Mouse (Mus musculus): ENCODE results near the gene Tnfrsf12a.

The Tnfrsf12a gene

GRCm38 (mm10) chr17:23675564-23676281 lies 1.5 kb downstream of the Tnfrsf12a start:
- Histone ChIP-seq H3K4me1 (replicated peaks; ENCODE audit: low read depth, low read length) (peaks cover 88% of the 10 kb centered on the region), H3K9me3 (ENCODE audit: low read length) (no peaks in the 10 kb centered on the region), H3K4me3 (replicated peaks; ENCODE audit: low read length) (peak overlapping the region; percentile 89), H3K27me3 (ENCODE audit: insufficient read depth, low read length) (peaks cover 40% of the 10 kb centered on the region), H3K36me3 (ENCODE audit: insufficient read depth, low read length) (peaks cover 22% of the 10 kb centered on the region)
- 0 out of 2 replicates have a peak, but pooled peaks have one; percentile 4 for TF ChIP-seq CTCF (conservative IDR thresholded peaks at IDR 0.05; ENCODE audit: low read length)
- no peak for TF ChIP-seq NANOG (IDR thresholded peaks at IDR 0.05; ENCODE audit: borderline replicate concordance, low read length)

DNA sequence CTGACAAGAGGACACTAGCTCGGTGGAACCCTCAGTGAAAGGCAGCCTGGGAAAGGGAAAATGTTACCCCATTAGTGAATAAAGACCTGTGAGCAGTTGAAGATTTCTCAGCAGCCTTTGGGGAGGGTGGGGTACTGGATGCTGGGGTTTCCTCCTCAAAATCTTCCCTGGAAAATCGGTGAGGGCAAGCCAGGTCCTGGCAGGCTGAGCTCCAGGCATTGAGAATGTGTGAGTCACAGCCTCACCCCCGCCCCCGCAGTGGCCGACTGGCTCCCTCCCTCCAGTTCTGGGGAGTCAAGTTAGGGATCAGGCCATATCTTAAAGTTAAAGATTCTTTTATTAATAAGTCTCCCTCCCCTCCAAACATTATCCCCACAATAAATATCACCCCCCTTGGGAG lies 2.1 kb downstream of the Tnfrsf12a start:
- no peak for TF ChIP-seq CTCF (conservative IDR thresholded peaks at IDR 0.05; ENCODE audit: low read length)
- no peak for TF ChIP-seq POU5F1 (IDR thresholded peaks at IDR 0.05; ENCODE audit: borderline replicate concordance, low read length)
- TF ChIP-seq NANOG (IDR thresholded peaks at IDR 0.05; ENCODE audit: borderline replicate concordance, low read length) = no peak
- Histone ChIP-seq H3K9me3 (ENCODE audit: low read length) (no peaks in the 10 kb centered on the region), H3K4me3 (replicated peaks; ENCODE audit: low read length) (peak overlapping the region; percentile 89), H3K36me3 (ENCODE audit: insufficient read depth, low read length) (peaks cover 27% of the 10 kb centered on the region), H3K4me1 (replicated peaks; ENCODE audit: low read depth, low read length) (peaks cover 88% of the 10 kb centered on the region), H3K27me3 (ENCODE audit: insufficient read depth, low read length) (peaks cover 35% of the 10 kb centered on the region)

DNA sequence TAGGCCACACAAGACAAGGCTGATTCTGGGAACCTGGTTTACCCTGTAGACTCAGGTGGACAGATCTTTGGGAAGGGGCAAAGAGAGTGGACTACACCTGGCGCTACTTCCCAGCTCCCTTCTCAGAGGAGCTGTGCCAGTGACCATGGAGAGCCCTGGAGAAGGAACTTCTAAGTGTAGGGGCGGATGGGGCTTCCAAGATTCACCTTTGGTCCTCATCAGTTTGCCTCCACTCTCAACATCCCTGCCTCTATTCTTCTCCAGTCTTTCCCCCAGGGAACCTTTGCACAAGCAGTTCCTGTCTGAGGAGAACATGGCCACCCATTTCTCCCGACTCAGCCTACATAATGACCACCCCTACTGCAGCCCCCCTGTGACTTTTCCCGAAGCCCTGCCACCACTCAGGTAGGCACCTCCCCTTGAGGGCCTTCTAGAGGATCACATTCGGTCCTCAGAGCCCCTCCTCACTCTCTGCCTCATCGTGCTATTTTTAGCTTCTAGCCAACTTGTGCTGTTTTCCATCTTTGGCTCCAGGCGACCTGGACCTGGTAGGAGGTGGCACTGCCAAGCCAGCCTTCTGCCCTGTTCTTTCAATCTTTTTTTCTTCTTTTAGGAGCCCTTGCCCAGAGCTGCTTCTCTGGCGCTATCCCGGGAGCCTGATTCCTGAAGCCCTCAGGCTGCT lies 2.9 kb downstream of the Tnfrsf12a start:
- peak overlapping the region; percentile 89 for H3K4me3 ChIP-seq (replicated peaks; ENCODE audit: low read length)
- peaks cover 28% of the 10 kb centered on the region for H3K27me3 ChIP-seq (ENCODE audit: insufficient read depth, low read length)
- no peak for TF ChIP-seq CTCF (conservative IDR thresholded peaks at IDR 0.05; ENCODE audit: low read length)
- TF ChIP-seq POU5F1 (IDR thresholded peaks at IDR 0.05; ENCODE audit: borderline replicate concordance, low read length) = no peak
- no peak for TF ChIP-seq NANOG (IDR thresholded peaks at IDR 0.05; ENCODE audit: borderline replicate concordance, low read length)

GRCm38 (mm10) chr17:23673424-23674073 lies 3.7 kb downstream of the Tnfrsf12a start, which contains the start of the genes Hcfc1r1 and Thoc6:
Gene Hcfc1r1, plus strand, starts transcription at chr17:23673596.
Gene Thoc6, minus strand, starts transcription at chr17:23673882.
- peaks cover 19% of the 10 kb centered on the region for H3K27me3 ChIP-seq (ENCODE audit: insufficient read depth, low read length)
- H3K9me3 ChIP-seq (ENCODE audit: low read length) = no peaks in the 10 kb centered on the region
- H3K4me1 ChIP-seq (replicated peaks; ENCODE audit: low read depth, low read length) = peaks cover 88% of the 10 kb centered on the region
- peaks cover 43% of the 10 kb centered on the region for H3K36me3 ChIP-seq (ENCODE audit: insufficient read depth, low read length)
- TF ChIP-seq NANOG (IDR thresholded peaks at IDR 0.05; ENCODE audit: borderline replicate concordance, low read length) (no peak), POU5F1 (IDR thresholded peaks at IDR 0.05; ENCODE audit: borderline replicate concordance, low read length) (no peak), CTCF (conservative IDR thresholded peaks at IDR 0.05; ENCODE audit: low read length) (no peak)
- H3K4me3 ChIP-seq (replicated peaks; ENCODE audit: low read length) = peak within 1 kb of the TSS; percentile 89

More for the DNA sequence above, 2.9 kb downstream of the Tnfrsf12a start:
- peaks cover 34% of the 10 kb centered on the region for H3K36me3 ChIP-seq (ENCODE audit: insufficient read depth, low read length)
- H3K4me1 ChIP-seq (replicated peaks; ENCODE audit: low read depth, low read length) = peaks cover 88% of the 10 kb centered on the region
- H3K9me3 ChIP-seq (ENCODE audit: low read length) = no peaks in the 10 kb centered on the region

GRCm38 (mm10) chr17:23672761-23673160 lies 4.5 kb downstream of the Tnfrsf12a start:
- Histone ChIP-seq H3K4me1 (replicated peaks; ENCODE audit: low read depth, low read length) (peaks cover 91% of the 10 kb centered on the region), H3K36me3 (ENCODE audit: insufficient read depth, low read length) (peaks cover 50% of the 10 kb centered on the region), H3K9me3 (ENCODE audit: low read length) (no peaks in the 10 kb centered on the region), H3K4me3 (replicated peaks; ENCODE audit: low read length) (peak overlapping the region; percentile 89), H3K27me3 (ENCODE audit: insufficient read depth, low read length) (peaks cover 11% of the 10 kb centered on the region)
- no peak for TF ChIP-seq POU5F1 (IDR thresholded peaks at IDR 0.05; ENCODE audit: borderline replicate concordance, low read length)
- no peak for TF ChIP-seq CTCF (conservative IDR thresholded peaks at IDR 0.05; ENCODE audit: low read length)
- no peak for TF ChIP-seq NANOG (IDR thresholded peaks at IDR 0.05; ENCODE audit: borderline replicate concordance, low read length)

GRCm38 (mm10) chr17:23671519-23671918 lies 5.7 kb downstream of the Tnfrsf12a start:
- H3K4me1 ChIP-seq (replicated peaks; ENCODE audit: low read depth, low read length) = peaks cover 94% of the 10 kb centered on the region
- H3K27me3 ChIP-seq (ENCODE audit: insufficient read depth, low read length) = peaks cover 11% of the 10 kb centered on the region
- no peaks in the 10 kb centered on the region for H3K9me3 ChIP-seq (ENCODE audit: low read length)
- TF ChIP-seq CTCF (conservative IDR thresholded peaks at IDR 0.05; ENCODE audit: low read length) (no peak), NANOG (IDR thresholded peaks at IDR 0.05; ENCODE audit: borderline replicate concordance, low read length) (no peak), POU5F1 (IDR thresholded peaks at IDR 0.05; ENCODE audit: borderline replicate concordance, low read length) (no peak)
- H3K4me3 ChIP-seq (replicated peaks; ENCODE audit: low read length) = 0 out of 2 replicates have a peak overlapping the region, but pooled peaks have one; percentile 8
- peaks cover 63% of the 10 kb centered on the region for H3K36me3 ChIP-seq (ENCODE audit: insufficient read depth, low read length)

DNA sequence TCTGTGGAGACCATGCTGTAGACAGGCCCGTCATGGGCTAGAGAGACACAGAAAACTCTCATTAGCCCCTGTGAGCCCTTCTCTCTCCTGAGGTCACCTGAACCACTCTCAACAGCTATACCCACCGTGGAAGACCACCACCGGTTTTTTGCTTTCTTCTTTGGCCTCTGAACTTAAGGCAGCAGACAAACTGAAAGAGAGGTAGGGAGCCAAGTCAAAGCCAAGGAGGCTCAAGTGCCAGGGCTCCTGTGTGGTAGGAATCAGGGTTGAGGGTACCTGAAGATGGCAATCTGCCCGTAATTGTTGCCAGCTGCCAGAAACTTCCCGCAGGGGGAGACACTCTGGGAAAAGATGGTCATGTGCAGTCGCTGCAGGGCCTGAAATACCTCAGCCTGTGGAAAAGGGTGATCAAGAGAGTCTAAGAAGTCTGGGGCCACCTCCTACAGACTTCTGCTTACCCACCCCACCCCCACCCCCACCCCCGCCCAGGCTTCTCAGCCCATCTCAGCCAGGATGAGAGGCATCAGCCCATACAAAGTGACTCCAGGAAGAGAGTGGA lies 6.7 kb downstream of the Tnfrsf12a start:
- peaks cover 94% of the 10 kb centered on the region for H3K4me1 ChIP-seq (replicated peaks; ENCODE audit: low read depth, low read length)
- H3K27me3 ChIP-seq (ENCODE audit: insufficient read depth, low read length) = peaks cover 7% of the 10 kb centered on the region

More for the DNA sequence above, 6.7 kb downstream of the Tnfrsf12a start:
- peak overlapping the region; percentile 33; the same call in 1 of the 2 replicates for H3K4me3 ChIP-seq (replicated peaks; ENCODE audit: low read length)
- TF ChIP-seq NANOG (IDR thresholded peaks at IDR 0.05; ENCODE audit: borderline replicate concordance, low read length) (no peak), CTCF (conservative IDR thresholded peaks at IDR 0.05; ENCODE audit: low read length) (0 out of 2 replicates have a peak, but pooled peaks have one; percentile 12), POU5F1 (IDR thresholded peaks at IDR 0.05; ENCODE audit: borderline replicate concordance, low read length) (no peak)
- H3K9me3 ChIP-seq (ENCODE audit: low read length) = no peaks in the 10 kb centered on the region
- H3K36me3 ChIP-seq (ENCODE audit: insufficient read depth, low read length) = peaks cover 72% of the 10 kb centered on the region
